Mouse (Mus musculus) G1E-ER4 (cell line): ENCODE results near the gene Spem1. TPM values are rescaled to one million over a fixed set of nuclear protein-coding genes. Genes with fewer than 3 reads are reported as not detected.

Experiments
- GATA1 ChIP-seq: IDR thresholded peaks from one replicate; pipeline ENCODE4 v1.8.0; 2012; ENCODE audit warnings: low read length, inconsistent platforms
- polyA plus RNA-seq: library from polyadenylated mRNA; stranded (reverse); fragments of >175 nt; gene quantifications from 2 replicates; pipeline ENCODE4 v1.2.3, GENCODE M21; 2012

Spem1 gene
- polyA plus RNA-seq = not detected in 2 replicates

DNA sequence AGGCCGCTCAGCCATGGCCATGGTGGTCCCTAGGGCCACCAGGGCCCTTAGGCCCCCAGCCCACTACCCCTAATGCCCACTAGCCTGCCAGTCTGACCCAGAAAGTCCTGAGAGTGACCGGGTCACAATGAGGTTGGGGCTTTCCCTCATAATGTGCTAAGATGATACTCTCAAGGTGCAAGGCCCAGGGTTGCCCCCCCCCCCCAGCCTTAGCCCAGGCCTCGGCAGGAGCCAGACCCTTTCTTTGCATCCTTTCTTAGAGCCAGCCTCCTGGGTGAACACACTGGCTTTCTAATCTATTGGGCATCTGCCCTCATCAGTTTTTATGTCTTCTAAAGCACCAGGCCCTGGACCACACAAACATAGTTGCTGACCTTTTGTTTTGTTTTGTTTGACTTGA lies at the start of gene Spem1:
Gene Spem1, minus strand, starts transcription at position 101 of the 400 bp plus-strand sequence.
- no peak for TF ChIP-seq GATA1

DNA sequence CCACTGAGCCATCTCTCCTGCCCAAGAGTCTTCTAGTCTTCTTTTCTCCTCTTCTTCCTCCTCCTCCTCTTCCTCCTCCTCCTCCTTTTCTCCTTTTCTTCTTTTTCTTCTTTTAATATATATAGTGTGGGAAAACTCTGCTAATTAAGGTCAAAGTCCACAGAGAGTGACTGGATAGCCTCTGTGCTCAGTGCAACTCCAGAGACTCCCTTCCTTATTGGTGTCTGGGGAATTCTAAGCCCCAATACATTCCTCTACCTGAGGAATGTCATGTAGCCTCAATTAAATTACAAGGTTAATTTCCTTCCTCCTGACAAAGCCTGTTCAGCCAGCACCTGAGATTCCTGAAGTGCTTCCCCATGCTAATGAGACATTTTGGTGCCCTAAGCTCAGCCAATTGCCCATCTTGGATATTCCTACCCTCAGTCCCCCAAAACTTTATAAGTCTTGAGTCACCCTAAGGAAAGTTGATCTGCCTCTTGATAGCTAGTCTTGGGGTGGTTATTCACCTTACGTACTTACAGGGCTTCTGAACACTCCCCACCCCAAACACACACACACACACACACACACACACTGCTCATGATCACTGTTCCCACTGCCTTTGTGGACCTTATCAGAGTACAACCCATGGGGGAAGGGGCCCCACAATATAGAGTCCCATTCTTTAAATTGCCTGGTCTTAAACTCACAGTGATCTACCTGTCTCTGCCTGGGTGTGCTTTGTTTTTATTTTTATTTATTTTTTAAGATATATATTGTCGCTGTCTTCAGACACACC lies 48.5 kb upstream of the Spem1 start:
- no peak for TF ChIP-seq GATA1

DNA sequence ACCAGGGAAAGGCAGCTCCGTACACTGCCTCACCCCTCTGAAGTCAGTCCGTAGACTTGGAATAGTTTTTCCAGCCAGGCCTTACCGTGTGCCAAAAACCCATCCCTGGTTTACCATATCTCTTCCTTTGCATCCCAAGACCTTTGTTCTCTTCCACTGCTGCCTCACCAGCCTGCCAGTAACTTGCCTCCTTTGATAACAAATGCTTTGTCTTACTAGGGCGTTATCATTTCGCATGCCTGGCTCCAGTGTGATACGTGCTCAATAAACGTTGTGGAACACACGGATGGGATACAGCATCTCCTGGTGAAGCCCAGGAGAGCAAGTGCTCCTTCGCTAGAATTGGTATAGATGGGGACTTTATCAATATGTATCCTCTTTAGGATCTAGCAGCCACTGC lies 45.4 kb upstream of the Spem1 start:
- no peak for TF ChIP-seq GATA1

DNA sequence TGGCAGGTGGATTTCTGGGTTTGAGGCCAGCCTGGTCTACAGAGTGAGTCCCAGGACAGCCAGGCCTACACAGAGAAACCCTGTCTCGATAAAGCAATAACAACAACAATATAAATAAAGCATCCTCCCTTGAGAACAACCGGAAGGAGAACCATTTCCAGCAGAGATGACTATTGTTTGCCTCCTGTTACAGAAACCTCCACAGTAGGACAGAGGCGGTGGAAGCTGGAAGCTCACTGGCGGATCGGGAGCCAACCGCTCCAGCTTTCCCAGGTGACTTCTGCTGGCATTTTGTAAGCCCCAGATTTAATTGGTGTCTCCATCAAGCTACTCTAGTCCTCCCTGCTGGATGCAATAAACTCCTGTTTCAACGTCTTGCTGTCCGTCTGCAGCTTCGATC lies 43.6 kb upstream of the Spem1 start:
- no peak for TF ChIP-seq GATA1

DNA sequence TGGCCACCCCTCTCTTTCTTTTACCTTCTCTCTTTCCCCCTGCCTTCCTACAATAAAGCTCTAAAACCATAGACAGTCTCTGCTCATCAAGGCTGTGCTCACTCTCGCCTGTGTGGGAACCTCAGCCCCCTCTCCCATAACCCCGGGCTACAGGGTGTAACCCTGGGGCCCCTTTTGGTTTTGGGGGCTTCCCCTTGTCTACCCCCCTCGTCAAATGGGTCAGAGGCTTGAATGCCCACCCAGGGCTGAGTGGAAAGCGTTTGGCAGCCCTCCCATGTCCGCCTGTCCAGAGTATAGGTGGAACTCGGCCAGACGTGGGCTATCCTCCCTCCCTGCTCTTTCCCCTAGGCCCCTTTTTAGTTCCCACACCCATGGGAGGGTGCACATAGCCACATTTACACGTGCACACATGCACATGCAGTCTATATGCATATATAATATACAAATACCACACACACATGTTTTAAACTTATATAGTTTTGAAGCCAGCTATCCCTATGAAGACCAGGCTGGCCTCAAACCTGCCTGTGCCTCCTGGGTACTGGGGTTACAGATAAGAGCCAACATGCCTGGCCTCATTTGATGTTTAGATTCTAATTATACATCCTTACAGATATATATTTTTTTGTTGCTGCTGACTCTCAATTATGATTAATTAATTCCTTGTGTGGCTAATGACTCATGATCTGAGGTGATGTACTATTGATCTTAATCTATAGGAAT lies 42.3 kb upstream of the Spem1 start:
- no peak for TF ChIP-seq GATA1

DNA sequence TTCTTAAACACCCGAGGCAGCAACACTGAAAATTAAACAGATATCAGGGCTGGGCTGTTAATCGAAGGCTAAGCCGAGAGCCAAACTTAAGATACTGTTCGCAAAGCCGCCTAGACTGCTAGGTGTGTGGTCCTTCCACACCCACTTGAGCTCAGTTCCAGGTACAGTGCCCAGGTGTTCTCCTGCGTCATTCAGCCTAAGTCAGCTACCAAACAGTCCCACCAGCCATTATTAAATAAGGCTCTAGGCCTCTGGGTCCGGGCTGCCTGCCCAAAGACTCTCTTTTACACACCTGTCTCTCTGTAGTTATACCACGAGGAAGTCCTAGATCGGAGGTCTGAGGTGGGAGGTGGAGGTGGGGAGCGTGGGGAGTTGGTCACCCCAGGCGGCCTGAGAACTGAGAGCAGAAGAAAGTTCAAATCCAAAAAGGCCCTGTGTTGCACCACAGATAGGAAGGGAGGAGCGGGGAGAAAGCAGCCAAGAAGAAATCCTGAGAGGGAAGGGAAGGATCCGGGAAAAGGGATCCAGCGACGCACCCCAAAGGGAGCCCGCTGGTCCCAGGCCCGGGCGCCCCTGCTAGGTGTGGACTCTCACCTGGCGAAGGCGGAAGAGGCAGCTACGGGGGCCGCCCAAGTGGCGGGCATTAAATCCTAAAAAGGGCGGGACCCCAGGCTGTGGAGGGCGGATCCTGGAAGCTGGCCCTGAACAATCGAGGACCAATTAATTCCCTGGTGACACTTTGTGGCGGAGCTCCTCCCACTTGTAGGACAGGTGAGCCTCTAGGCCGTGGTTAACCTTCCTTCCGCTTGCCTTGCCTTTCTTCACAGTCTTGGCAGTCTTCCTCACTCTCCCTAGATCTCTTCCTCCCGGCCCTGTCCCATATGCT lies 36.4 kb upstream of the Spem1 start, which contains the start of gene Tnk1:
Gene Tnk1, minus strand, starts transcription at position 618 of the 886 bp plus-strand sequence.
- no peak for TF ChIP-seq GATA1

DNA sequence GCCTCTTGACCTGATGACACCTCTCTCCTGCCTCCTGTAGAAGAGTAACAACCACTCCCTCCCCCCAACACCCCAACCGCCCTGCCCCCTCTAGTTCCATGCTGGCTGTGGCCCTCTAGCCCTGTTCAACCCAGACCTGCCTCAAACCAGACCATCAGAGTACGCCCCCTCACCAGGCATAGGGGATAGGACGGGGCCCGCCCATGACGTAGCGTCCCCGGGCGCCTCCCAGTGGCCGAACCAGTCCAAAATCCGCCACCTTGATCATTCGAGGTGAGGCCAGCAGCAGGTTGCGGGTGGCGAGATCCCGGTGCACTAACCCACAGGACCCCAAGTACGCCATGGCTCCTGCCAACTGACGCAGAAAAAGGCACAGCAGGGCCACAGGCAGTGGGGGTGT lies 33.4 kb upstream of the Spem1 start:
- no peak for TF ChIP-seq GATA1

DNA sequence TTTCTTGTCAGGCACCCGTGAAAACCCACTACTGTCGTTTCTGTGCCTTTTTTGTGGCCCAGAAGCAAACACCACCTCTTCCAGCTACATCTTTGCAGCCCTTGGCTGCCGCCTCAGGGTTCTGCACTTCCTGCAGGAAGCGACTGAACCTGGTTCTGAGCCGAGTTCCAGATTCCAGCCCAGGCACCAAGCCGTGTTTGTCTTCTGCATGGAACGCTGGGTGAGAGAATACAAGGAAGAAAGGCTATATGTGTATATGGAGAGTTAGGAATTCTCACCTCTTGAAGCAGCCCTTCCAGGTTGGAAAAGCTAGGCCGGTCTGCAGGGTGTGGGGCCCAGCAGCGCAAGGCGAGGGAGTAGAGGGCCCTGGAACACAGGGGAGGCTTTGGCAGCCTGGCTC lies 32.7 kb upstream of the Spem1 start:
- TF ChIP-seq GATA1 = no peak

DNA sequence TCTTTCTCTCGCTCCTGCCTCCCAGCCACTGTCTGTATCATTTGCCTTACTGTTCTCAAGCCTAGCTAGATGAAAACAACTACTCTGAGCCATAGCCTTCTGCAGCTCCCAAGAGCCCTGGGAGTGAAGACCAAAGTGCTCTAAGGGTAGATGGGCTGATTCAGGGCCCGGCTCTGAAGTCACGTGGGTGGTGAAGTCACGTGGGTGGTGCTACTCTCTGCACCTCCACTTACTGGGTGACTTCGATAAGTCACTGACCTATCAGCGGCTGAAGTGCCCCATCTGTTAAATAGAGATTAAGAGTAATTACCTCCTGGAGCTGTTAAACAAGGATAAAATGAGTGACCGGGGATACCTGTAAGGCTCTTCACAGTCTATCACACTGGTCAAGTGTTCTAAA lies 32.0 kb upstream of the Spem1 start:
- TF ChIP-seq GATA1 = peak; percentile 92

DNA sequence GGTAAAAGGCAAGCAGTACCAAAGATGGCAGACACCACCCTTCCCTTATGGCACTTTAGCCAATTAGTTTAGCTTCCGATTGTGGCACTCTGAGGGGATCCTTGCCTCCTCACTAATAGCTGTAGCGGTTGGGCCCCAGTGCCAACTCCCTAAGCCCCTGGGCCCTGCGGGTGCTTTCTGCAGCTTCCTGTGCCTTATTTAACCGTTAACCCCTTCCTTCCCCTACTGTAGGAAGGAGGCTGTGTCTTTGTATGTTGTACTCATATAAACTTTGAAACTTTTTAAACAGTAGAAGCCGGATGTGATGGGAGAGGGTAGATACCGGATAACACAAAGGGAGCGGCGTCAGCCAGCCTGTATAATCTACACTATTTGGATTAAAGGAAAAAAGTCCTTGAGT lies 28.8 kb upstream of the Spem1 start:
- TF ChIP-seq GATA1 = no peak

DNA sequence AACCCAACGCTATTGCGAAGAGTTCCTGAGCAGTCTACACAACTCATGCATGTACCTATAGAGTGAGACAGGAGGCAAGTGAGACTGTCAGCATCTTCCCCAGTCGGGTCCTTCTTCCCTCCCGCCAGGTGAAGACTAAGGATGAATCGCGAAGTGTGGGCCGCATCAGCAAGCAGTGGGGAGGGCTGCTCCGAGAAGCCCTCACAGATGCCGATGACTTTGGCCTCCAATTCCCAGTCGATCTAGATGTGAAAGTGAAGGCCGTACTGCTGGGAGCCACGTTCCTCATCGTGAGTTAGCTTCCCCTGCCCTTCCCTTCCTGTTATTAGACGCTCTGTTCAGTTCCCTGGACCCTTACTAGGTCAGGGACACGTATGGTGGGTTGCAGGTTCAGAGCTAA lies 27.9 kb upstream of the Spem1 start:
- no peak for TF ChIP-seq GATA1

DNA sequence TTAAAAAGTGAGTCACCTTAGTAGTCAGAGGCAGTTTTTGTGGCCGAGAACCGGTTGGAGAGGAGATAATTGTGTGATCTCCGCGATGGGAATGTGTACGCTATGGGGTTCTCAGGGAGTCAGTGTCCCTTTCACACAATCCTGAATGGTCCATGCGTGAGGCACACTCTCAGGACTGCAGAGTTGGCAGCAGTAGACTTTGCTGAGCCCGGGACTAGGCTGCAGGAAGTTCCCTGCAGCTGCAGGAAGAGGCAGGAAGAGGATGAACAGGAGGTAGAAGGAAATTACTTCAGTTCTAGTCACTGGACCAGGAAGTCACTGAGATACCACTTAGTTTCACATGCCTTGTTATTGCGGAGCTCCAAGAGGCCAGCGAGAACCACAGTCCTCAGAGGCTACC lies 27.1 kb upstream of the Spem1 start:
- TF ChIP-seq GATA1 = no peak

DNA sequence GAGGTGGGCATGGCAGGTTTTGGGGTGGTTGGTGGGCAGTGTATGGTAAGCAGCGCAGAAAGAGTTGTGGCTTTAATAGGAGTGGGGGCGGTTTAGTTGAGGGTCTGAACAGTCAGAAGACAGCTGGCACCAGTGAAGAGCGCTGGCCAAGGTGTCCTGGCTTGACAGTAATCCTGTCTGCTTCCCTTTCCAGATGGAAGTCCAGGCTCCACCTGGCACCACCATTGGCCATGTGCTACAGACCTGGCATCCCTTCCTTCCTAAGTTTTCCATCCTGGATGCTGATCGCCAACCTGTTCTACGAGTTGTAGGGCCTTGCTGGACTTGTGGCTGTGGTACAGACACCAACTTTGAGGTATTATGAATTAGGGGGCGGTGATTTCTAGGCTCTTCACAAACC lies 26.0 kb upstream of the Spem1 start:
- TF ChIP-seq GATA1 = no peak

DNA sequence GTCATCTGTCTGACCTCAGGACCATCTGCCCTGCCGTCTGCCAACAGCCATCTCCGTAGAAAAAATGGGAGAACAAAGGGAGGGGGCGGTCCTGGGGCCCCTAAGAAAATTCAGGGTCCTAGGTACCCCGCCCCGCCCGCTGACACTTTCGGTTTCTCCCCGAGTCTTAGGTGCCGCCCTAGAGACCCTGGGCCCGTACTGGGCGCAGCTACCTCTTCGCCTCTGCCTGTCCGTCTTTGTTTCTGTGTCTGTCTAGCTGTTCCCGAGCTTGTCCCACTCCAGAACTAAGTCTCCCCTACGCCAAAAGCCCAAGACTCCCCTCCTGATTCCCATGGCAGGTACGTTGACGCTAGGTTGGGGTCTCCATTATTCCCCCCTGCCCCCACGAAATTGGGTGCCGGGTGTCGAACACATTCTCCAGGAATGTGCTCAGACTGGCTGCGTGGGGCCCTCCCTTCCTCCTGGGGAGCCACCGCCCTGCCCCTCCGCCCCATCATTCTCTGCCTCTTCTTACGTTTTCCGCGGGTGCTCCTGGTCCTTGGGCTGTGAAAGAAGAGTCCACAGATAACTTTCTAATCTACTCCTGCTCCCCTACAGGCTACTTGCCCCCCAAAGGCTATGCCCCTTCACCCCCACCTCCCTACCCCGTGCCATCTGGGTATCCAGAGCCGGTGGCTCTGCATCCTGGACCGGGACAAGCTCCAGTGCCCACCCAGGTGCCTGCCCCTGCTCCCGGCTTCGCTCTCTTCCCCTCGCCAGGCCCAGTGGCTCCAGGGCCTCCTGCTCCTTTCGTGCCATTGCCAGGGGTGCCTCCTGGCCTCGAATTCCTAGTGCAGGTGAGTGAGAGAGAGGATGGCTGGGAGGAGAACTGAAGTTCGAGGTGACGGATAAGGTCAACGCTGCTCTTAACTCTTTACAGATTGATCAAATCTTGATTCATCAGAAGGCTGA lies 25.0 kb upstream of the Spem1 start:
- TF ChIP-seq GATA1 = no peak

DNA sequence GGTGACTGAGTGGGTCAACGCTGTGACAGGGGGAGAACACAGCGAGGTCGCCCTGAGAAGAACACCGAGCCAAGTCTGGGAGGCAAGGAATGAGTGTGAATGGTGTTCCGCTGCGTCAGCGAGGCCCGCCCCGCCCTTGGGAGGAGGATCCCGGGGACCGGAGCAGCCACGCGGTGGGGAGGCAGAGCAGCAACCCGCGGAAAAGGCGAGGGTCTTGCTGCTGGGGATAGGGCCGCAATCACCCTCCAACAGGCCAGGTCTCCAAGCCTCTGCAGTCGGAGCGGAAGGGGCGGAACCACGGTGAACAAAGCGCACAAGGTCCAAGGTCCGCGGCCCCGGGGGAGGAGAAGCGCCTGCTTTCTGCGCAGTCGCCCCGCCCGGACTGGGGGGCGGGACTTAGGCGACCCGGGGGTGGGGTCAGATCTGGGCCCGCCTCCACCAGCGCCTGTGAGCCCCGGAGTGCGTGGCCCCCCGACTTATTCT lies 24.3 kb upstream of the Spem1 start, which contains the start of gene Plscr3:
Gene Plscr3, plus strand, starts transcription at position 179 of the 483 bp plus-strand sequence.
- no peak for TF ChIP-seq GATA1
